Mouse (Mus musculus): ENCODE measurements at regions not wholly inside any gene's neighbourhood (a gene's known extent, or its start where the extent isn't known, plus 50 kb on each side); places are given as distances from the start of the nearest gene placed in this dataset.

GRCm38 (mm10) chr16:77459651-77460050 is 142.2 kb downstream of the Gm11146 start:
- DNase-seq (ENCODE audit: low spot score in 2 of 2), result no peak

GRCm38 (mm10) chr16:77444647-77445046 is 157.2 kb downstream of the Gm11146 start:
- DNase-seq (ENCODE audit: low spot score in 2 of 2), result no peak

DNA sequence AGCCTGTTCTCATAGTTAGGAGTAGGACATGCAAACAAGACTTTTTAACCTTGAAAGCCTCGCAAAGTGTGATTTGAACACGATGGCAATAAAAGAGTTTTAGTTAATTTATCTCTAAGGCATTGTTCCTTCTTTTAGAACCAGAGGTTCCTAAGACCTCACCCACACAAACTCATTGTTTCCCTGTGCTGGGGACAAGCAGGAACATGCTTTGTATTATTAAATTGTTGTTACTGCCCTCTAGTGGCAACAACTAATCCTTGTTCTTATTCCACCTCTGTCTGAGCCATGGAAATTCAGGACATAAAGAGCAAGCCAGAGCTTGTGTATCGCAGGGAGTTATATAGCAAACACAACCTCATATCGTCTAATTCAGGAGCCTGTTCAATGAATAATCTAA is 157.9 kb downstream of the Gm11146 start:
- peak in 1 of 2 experiments; percentile 4 for DNase-seq (ENCODE audit: low spot score in 2 of 2)

DNA sequence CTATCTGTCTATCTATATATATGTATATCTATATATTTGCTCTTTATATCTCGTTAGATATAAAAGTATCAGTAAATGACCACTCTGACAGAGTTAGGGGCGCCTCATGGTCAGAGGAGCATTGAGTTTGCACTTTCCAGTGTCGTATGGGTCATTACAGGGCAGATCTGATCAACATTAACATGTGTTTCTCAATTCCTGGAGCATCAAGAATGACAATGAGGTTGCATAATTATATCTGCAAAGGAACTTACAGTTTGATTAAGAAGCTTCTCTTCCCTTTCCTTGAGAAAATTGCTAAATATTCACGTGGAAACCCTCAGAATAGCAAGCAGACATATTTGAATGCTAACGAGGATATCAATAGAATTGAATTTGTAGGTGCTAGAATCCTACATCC is 158.6 kb downstream of the Gm11146 start:
- DNase-seq (ENCODE audit: low spot score in 2 of 2), result no peak

- no peak for DNase-seq (ENCODE audit: low spot score in 2 of 2)
Measured at GRCm38 (mm10) chr16:77442866-77443265, 159.0 kb downstream of the Gm11146 start.

DNA sequence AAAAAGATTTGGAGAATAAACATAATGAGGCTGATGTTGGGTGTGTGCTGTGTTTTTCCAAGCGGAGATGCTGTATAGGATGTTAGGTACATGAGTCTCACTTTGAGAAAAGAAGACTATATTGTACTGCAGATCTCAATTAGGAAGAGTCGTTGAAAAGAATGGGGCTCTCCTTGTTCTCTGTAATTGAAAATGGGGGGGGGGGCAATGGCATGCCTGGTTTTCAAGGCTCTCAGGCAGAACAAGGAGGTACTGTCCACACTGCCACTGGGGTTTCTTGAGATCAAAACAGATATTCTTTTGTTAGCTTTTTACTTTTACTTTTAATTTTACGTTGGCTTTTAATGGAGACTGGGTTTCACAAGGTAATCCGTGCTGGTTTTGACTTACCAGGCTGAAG is 170.5 kb downstream of the Gm11146 start:
- DNase-seq (ENCODE audit: low spot score in 2 of 2), result no peak

GRCm38 (mm10) chr16:77422385-77423363 is 179.2 kb downstream of the Gm11146 start:
- no peak for DNase-seq (ENCODE audit: low spot score in 2 of 2)

GRCm38 (mm10) chr16:77421591-77422024 is 180.3 kb downstream of the Gm11146 start:
- peak in 1 of 2 experiments; percentile 35 for DNase-seq (ENCODE audit: low spot score in 2 of 2)

DNA sequence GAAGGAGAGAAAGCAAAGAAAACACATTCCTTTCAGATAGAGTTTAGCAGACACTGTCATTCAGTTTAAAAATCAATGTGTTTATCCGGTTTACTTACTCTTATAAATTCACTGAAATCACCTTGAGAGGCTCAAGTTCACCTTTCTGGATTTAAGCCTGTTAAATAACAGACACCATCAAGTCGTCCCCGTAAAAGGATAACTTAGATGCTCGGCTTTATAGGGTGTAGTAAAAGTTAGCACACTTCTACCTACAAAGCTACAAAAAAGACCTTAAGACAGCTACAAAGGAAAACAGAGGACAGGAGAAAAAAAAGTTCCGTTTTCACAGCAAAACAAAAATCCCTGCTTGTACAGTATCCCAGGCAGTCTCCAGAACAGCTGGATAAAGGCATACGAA is 180.9 kb downstream of the Gm11146 start:
- no peak for DNase-seq (ENCODE audit: low spot score in 2 of 2)

GRCm38 (mm10) chr16:77420136-77420860 is 181.6 kb downstream of the Gm11146 start:
- DNase-seq (ENCODE audit: low spot score in 2 of 2), result peak in 1 of 2 experiments; percentile 5

DNA sequence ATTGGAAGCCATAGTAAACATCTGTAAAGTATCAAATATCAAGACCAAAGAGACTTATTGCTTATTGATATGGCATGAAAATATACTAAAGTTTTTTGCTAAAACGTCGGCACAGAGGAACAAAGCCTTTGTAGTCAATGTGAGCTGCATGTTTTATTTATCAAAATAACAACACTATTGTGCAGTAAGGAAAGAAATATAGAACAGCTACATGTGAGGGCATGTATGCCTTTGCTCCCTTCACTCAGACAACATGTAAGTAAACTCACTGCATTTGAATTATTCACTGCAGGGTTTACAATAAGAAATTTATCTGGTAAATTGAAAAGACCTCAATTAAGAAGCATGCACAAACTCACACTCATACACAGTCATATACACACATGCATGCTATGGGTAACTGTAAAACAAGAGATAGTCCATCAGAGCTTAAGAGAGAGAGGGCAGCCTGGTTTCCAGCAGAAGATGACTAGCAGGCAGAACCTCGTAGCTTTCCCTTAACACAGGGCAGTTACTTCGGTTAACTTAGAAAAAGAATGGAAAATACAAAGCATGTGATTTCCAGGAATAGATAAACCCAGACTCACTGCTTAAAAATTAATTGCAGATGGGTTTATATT is 182.7 kb downstream of the Gm11146 start:
- no peak for DNase-seq (ENCODE audit: low spot score in 2 of 2)

- DNase-seq (ENCODE audit: low spot score in 2 of 2), result no peak
Measured at GRCm38 (mm10) chr16:77418486-77418885, 183.4 kb downstream of the Gm11146 start.

- peak in 1 of 2 experiments; percentile 40 for DNase-seq (ENCODE audit: low spot score in 2 of 2)
Measured at GRCm38 (mm10) chr16:77417791-77418190, 184.1 kb downstream of the Gm11146 start.

DNA sequence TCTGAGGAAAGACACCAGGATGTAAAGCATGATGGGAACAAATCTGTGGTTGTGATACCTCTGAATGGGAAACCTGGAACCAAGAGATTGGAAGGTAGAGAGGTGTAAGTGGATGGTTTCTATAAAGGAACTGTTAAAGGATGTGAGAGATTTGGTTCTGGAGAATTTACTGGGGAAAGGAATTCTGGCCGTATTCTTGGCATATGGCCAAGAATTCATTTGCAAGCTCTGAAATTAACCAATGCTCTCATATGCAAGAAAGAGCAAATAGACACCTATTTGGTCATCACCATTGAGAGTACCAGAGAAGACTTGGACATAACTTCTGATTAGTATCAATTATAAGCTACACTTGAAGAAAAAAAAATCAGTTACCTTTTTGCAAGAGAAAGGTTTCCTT is 187.3 kb downstream of the Gm11146 start:
- DNase-seq (ENCODE audit: low spot score in 2 of 2), result no peak

DNA sequence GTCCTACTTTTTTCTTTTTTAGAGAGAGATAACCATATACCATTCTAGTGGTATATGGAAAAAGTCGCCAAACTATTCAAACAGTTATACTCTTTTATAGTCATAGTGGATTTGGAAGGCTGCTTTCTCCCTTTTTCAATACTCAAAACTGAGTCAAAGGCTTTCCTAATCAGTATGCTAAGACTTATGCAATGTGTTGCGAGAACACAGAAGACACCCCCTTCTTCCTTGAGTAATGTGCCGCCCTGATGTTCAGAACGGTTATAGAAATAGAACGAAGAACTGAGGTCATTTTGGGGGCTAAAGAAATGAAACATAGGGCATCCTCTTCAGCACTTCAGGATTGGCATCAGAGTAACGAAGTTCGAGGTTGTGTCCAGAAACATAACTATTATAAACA is 192.7 kb downstream of the Gm11146 start:
- no peak for DNase-seq (ENCODE audit: low spot score in 2 of 2)

GRCm38 (mm10) chr16:77406999-77407398 is 194.9 kb downstream of the Gm11146 start:
- no peak for DNase-seq (ENCODE audit: low spot score in 2 of 2)

- DNase-seq (ENCODE audit: low spot score in 2 of 2), result no peak
Measured at GRCm38 (mm10) chr16:77405859-77406258, 196.0 kb downstream of the Gm11146 start.

- DNase-seq (ENCODE audit: low spot score in 2 of 2), result no peak
Measured at GRCm38 (mm10) chr16:77405181-77405818, 196.6 kb downstream of the Gm11146 start.

- DNase-seq (ENCODE audit: low spot score in 2 of 2), result no peak
Measured at GRCm38 (mm10) chr16:77402711-77403280, 199.1 kb downstream of the Gm11146 start.

DNA sequence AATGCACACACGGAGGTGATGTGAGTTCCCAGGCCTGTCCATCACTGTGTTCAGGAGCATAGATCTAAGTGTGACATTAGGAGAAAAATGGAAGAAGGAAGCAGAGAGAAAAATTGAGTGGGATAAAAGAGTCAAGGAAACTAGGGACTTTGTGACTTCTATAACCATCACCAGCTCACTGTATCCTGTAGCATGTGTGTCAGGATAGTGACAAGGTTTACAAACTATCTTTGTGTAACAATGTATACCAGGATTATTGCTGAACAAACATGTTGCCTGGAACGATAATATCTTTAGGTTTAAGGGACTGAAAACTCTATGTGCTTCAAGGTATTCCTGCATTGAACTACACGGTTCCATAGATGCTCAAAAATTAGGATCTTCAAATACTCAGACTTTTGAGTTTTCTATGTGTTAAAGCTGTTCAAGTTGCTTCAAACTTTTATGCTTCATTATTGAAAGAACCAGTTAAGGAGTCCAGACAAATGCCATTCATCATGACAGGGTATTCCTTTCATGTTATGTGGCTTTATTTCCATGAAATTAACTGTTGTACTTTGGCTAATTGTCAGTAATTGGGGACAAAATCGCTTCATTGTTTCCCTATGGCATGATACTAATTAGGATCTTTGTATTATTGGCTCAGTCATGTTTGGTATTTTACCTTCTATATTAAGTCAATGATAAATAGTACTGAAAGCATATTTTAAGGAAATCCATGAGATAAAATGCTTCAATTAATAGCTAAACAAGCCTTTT is 200.5 kb downstream of the Gm11146 start:
- DNase-seq (ENCODE audit: low spot score in 2 of 2), result no peak

Measured in cerebellum, postnatal 4 days (tissue).